Mouse (Mus musculus): ENCODE data around the gene Dnajb11.
A peak's percentile ranks its signal among the peaks of the same experiment; 100 is the strongest.

Gene Dnajb11

GRCm38 (mm10) chr16:22881487-22881886 lies 23.8 kb downstream of the Dnajb11 start:
- no peak for DNase-seq (ENCODE audit: low spot score in 2 of 2)

DNA sequence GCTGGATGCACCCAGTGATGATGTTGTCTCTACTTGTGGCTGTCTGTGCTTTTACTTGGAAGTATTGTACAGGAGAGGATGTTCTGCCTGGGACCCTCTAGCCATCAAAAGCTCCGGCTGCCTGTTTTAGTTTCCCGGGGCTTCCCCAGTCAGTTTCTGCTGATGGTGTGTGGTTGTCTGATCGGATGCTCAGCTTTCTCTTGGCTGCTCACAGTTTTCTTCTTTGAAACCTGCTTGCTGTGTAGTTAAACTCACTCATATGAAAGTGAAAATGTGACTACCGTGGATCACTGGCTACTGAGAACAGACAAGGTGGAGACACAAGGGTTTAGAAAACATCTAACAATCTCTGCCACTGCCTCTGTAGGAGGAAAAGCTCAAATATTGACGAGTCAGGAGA lies 25.8 kb downstream of the Dnajb11 start:
- DNase-seq (ENCODE audit: low spot score in 2 of 2) = no peak

DNA sequence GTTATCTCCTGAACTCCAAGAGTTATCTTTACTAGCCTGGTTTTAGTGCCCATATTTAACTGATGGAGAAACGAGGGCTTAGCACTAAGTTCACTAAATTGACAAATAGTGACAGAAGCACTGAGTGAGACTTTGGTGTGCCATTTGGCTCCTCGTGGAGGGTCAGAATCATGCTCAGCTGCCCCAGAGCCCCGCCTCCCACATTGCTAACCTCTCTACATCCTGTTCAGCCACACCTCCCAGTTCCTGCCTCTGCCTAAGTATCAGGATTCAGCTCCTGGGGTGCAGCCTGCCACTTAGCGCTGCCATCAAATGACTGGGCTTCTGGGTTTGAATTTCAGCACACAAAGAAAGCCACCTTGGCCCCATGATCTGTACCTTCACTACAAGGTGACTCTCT lies 27.7 kb downstream of the Dnajb11 start:
- DNase-seq (ENCODE audit: low spot score in 2 of 2) = peak in 1 of 2 experiments; percentile 5

- no peak for DNase-seq (ENCODE audit: low spot score in 2 of 2)
Observed at GRCm38 (mm10) chr16:22886726-22887125, 29.1 kb downstream of the Dnajb11 start.

DNA sequence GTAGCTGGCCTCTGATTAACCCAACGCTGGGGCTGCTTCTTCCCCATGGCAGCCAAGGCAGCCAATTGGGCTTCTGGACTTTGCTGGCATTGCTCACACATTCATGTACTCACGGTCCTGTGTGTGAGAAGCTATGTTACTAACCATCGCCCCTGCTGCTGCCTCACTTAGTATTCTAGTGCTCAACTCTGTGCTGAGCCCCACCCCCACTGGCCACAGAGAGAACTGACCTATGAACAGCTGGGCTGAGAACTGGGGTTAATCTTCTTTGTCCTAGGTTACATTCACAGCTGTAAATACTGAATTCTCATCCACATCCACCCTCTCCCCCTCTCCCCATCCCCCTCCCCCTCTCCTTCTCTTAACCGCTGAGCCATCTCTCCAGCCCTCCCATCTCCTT lies 31.2 kb downstream of the Dnajb11 start:
- DNase-seq (ENCODE audit: low spot score in 2 of 2) = no peak

DNA sequence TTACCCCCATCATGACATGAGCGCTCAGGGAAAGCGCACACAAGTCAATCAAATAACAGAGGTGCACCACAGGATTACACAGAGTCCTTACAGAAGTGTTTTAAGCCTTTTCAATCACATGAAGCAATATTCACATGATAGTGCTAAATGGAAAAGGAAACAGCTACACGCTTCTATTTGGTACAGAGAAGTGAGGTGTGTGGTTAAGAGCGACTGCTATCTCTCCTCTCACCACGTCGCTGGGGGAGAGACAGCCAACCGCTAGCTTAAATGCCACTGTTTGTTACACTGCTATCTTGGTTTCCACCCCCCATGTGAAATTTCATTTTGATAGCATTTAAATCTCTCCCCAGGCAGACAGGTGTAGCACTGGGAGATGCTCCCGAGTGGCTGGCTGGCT lies 32.1 kb downstream of the Dnajb11 start:
- DNase-seq (ENCODE audit: low spot score in 2 of 2) = no peak

GRCm38 (mm10) chr16:22890683-22891510 lies 33.3 kb downstream of the Dnajb11 start, which contains the start of gene Ahsg:
Ahsg (plus strand) TSS chr16:22891277.
- DNase-seq (ENCODE audit: low spot score in 2 of 2) = no peak

DNA sequence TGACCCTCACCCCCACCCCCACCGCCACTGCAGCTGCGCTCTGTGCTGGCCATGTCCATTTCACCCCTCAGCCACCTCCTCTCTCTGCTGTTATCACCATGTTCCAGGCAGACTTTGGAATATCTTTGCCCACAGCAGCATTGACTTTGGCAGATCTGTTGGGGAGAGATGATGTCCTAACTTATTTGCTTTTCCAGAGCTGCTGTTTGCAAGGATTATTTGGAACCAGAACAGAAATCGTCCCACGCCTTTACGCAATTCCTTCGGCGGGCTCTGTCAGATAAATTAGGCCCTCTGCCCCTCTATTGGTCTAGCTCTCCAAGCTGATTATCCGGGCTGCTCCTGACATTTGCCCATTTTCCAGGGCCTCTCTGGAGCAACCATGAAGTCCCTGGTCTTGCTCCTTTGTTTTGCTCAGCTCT lies 34.1 kb downstream of the Dnajb11 start:
- no peak for DNase-seq (ENCODE audit: low spot score in 2 of 2)

DNA sequence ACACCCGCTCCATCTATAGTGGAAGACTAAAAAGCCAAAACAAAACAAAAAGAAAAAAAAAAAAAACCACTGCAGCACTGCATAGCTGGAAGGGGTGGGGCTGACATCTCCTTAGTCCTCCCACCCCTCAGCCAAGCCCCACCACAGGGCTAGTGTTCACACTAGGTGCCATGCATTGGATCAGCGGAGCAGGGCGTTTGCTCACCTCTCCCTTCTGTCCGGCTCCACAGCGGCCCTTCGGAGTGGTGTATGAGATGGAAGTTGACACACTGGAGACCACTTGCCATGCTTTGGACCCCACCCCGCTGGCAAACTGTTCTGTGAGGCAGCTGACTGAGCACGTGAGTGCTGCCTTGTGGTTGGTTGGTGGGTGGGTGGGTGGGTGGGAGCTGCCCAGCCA lies 36.5 kb downstream of the Dnajb11 start:
- no peak for DNase-seq (ENCODE audit: low spot score in 2 of 2)

GRCm38 (mm10) chr16:22896618-22897017 lies 39.0 kb downstream of the Dnajb11 start:
- no peak for DNase-seq (ENCODE audit: low spot score in 2 of 2)

GRCm38 (mm10) chr16:22899346-22899745 lies 41.7 kb downstream of the Dnajb11 start:
- no peak for DNase-seq (ENCODE audit: low spot score in 2 of 2)

DNA sequence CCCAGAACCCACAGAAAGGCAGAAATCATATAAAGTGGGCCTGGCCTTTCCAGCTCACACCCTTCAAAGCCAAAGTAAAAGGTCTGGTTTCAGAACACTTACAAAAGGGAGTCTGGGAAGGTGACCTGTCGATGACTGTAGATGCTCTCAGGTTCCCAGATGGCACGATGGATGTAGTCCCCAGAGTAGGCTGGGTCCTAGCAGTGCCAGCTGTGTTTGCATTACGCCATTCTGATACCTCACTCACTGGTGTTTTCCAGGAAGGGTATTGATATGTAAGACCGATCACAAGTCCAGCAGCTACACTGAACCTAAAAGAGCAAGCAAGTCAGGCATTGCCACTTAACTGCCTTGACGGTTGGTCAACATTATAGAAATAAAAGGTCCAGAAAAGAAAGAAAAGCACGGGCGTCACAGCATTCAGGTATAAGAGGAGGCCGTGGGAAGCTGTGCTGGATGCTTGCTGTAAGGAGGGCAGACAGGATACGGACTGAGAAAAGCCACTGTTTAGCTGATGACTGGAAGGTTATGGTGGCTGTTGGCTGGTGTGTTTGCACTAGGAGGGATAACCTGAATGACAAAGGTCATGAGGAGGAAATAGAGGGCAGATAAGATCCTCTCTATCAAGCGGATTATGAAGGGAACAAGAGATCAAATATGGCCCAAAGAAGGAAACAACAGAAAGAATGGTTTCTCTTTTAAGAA lies 42.4 kb downstream of the Dnajb11 start:
- DNase-seq (ENCODE audit: low spot score in 2 of 2) = no peak

DNA sequence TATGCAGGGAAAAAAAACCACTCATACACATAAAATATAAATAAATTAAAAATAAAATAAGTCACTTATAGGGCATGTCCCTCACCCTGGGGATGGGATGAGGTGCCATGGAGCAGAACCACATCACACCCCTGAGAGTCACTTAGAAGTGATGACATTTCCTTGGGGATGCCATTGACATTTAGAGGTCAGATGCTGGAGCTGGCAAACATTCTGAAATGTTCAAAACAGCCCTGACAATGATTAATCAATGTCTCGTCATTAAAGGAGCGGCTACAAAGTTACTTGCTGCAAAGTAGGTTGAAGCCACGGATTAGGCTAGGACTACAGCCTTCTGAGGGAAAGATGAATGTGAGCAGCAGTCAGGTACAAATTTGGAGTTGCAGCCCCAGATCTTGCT lies 43.7 kb downstream of the Dnajb11 start:
- DNase-seq (ENCODE audit: low spot score in 2 of 2) = no peak

DNA sequence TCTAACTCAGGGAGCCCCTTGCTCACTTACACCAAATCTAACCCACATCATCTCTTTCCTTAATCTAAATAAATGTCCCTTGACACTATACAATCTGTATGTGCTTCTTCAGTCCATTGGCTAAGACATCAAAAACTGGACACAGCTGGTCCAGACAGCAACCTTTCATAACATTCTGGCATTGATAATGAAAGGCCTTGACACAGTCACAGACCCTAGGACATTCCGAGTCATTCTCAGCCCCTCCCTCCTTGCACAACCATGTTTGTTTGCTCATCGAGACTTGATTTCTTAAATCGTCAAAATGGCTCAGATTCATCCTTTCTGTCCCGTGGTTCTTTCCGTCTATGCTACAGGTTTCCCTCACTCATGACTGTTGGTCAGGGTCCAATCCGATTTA lies 51.6 kb downstream of the Dnajb11 start:
- no peak for DNase-seq (ENCODE audit: low spot score in 2 of 2)

GRCm38 (mm10) chr16:22911986-22912385 lies 54.3 kb downstream of the Dnajb11 start:
- no peak for DNase-seq (ENCODE audit: low spot score in 2 of 2)

GRCm38 (mm10) chr16:22912886-22913285 lies 55.2 kb downstream of the Dnajb11 start:
- no peak for DNase-seq (ENCODE audit: low spot score in 2 of 2)

DNA sequence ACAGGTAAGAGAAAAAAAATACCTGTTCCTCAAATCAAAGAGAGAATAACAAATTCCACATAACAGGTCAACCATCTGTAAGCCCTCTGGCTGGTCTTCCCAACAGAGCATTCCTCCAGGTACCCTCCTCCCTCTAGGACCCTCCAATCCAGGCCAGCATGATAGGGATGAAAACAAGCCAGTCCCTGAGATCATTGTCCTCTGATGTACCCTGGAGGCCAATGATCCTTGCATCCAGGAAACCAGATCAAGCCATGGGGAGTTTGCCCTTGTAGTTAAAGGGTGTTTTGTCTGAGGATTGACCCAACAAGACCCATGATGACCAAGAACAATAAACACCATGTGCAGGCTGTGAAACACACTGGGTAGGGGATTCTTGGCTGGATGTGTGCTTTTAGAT lies 56.6 kb downstream of the Dnajb11 start:
- DNase-seq (ENCODE audit: low spot score in 2 of 2) = no peak

DNA sequence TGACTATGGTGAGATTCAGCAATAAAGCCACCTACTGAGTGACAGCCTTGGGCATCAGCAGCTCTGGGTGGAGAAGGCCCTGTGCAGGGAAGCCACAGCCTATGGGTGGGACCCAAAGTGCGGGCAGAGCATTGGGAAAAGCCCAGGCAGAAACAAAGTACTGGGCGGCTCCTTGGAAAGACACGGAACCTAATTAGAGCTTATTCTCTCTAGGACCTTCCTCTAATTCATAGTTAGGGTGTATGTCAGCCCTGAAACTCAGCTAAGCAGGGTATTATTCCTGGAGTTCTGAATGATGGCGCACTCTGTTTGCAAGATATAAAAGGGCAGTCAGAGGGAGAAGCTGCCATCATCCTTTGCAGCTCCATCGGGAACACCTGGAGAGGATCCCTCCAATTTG lies 60.4 kb downstream of the Dnajb11 start, which contains the start of gene Fetub:
Gene Fetub, plus strand, starts transcription at position 301 of the 400 bp plus-strand sequence.
- DNase-seq (ENCODE audit: low spot score in 2 of 2) = no peak

GRCm38 (mm10) chr16:22918664-22919312 lies 61.1 kb downstream of the Dnajb11 start:
- no peak for DNase-seq (ENCODE audit: low spot score in 2 of 2)

DNA sequence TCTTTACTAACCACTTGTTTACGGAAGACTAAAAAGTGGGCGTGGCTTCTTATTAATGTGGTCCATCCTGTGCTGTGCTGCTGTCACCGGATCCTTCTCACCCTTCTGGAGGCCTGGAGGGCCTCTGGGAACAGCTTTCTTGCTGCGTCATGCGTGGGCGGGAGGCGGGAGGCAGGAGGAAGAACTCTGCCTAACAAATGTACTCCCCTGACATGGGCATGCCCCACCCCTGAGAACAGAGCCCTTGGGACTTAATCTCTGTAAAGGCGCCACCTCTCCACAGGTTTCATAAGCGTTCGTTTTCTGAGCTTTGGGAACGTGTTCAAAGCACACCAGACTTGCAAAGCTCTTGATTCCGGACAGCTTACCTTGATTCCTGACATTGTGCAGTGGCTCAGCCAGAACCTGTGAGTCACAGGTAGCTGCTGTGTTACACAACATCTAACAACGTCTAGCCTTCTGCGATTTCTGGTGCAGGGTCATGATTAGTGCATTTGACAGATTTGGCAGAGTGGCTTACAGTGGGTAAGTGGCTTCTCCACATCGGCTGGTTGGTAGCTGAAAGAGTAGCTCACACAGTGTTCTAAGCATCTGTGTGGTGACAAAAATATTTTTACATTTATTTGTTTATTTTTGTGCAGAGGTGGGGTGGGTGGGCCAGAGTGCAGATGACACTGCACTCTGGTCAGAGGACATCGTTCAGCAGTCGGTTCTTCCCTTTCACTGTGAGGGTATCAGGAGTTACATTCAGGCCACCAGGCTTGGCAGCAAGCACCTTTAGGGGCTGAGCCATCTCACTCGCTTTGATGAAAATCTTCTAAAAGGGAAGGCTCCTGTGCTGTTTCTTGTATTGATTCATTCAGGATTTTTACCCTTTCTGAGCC lies 62.6 kb downstream of the Dnajb11 start:
- DNase-seq (ENCODE audit: low spot score in 2 of 2) = no peak

DNA sequence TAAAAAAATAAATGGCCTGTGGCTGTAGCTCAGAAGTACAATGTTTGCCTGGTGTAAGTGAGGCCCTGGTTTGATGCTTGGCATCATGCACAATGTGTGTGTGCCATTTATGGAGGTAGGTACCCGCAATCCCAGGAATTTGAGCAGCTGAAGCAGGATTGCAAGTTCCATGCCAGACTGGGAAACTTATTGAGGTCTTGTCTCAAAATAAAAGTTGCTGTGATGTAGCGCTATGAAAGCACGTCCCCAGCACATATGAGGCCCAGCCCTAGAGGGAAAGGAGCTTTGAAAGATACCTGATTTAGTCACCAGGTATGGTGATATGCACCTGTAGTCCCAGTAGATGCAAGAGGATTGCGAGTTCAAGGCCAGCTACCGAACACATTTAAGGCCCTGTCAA lies 64.1 kb downstream of the Dnajb11 start:
- DNase-seq (ENCODE audit: low spot score in 2 of 2) = no peak

- DNase-seq (ENCODE audit: low spot score in 2 of 2) = no peak
Observed at GRCm38 (mm10) chr16:22922433-22922832, 64.8 kb downstream of the Dnajb11 start.
